Mouse (Mus musculus) CH12.LX (cell line): ENCODE measurements at regions not wholly inside any gene's neighbourhood (a gene's known extent, or its start where the extent isn't known, plus 50 kb on each side); places are given as distances from the start of the nearest gene placed in this dataset.

Experiments
- DNase-seq: peaks from one replicate; pipeline ENCODE4 v3.0.0-alpha.2; 2013; ENCODE audit errors: extremely low read depth
- H3K27ac ChIP-seq: 2 replicates; pipeline ENCODE4 v1.5.1; 2012; ENCODE audit warnings: low read depth, mild to moderate bottlenecking, control low read depth, moderate library complexity; ENCODE audit not compliant: insufficient read depth
- H3K27me3 ChIP-seq: replicated peaks from 2 replicates; pipeline ENCODE3; 2012; ENCODE audit warnings: inconsistent platforms
- H3K36me3 ChIP-seq, 2 experiments: replicated peaks in 1 of 2; 2 replicates each; pipeline versions ENCODE3 to v1.6.1; 2012; ENCODE audit warnings: inconsistent platforms in 1 of 2, low read length in 1 of 2, mild to moderate bottlenecking in 1 of 2, mixed read lengths in 1 of 2, moderate library complexity in 1 of 2; ENCODE audit not compliant: control insufficient read depth in 1 of 2, insufficient read depth in 1 of 2
- H3K4me1 ChIP-seq, 2 experiments: 2 replicates each; pipeline ENCODE4 v1.6.1; 2012; ENCODE audit warnings: inconsistent platforms in 1 of 2, moderate library complexity in 1 of 2; ENCODE audit not compliant: insufficient read depth in 2 of 2, control insufficient read depth in 1 of 2
- H3K4me2 ChIP-seq: 2 replicates; pipeline ENCODE4 v1.6.1; 2012; ENCODE audit warnings: low read depth, mild to moderate bottlenecking, control low read depth; ENCODE audit not compliant: poor library complexity, insufficient read depth, severe bottlenecking
- H3K4me3 ChIP-seq, 3 experiments: fragments of 150-350 bp in 1 of 3; sonication (generic) in 1 of 3; replicated peaks in 1 of 3; 2 replicates each; pipeline versions ENCODE3 to v1.5.1; 2011 to 2012; ENCODE audit warnings: low read depth in 2 of 3, low read length in 2 of 3, mild to moderate bottlenecking in 2 of 3, moderate library complexity in 2 of 3, control low read depth in 1 of 3, improper control_type of control experiment in 1 of 3, inconsistent platforms in 1 of 3, mixed read lengths in 1 of 3; ENCODE audit not compliant: poor library complexity in 1 of 3
- H3K79me2 ChIP-seq: replicated peaks from 2 replicates; pipeline ENCODE4 v1.6.1; 2012; ENCODE audit warnings: mild to moderate bottlenecking, moderate library complexity; ENCODE audit not compliant: control insufficient read depth, poor library complexity, insufficient read depth, severe bottlenecking; ENCODE audit errors: extremely low read depth
- H3K9ac ChIP-seq: 2 replicates; pipeline ENCODE4 v1.6.1; 2012; ENCODE audit warnings: low read depth, mild to moderate bottlenecking, control low read depth, moderate library complexity; ENCODE audit not compliant: insufficient read depth
- H3K9me3 ChIP-seq: replicated peaks from 2 replicates; pipeline ENCODE3; 2012; ENCODE audit warnings: low read length, inconsistent platforms, mixed read lengths
- CTCF ChIP-seq, 2 experiments: IDR thresholded peaks in 1 of 2; conservative IDR thresholded peaks in 1 of 2; 2 replicates each; pipeline ENCODE4 v1.5.1; 2011 to 2012; ENCODE audit warnings: low read depth in 2 of 2, low read length in 2 of 2, improper control_type of control experiment in 1 of 2, inconsistent platforms in 1 of 2, mild to moderate bottlenecking in 1 of 2, moderate library complexity in 1 of 2
- E2F4 ChIP-seq: IDR thresholded peaks from 2 replicates; pipeline ENCODE4 v1.6.1; 2011; ENCODE audit warnings: low read depth, low read length, improper control_type of control experiment; ENCODE audit not compliant: insufficient replicate concordance
- EP300 ChIP-seq: IDR thresholded peaks from 2 replicates; pipeline ENCODE4 v1.6.1; 2011; ENCODE audit warnings: low read length, improper control_type of control experiment
- GABPA ChIP-seq: IDR thresholded peaks from 2 replicates; pipeline ENCODE4 v1.6.1; 2012; ENCODE audit warnings: low read depth, low read length, improper control_type of control experiment, inconsistent platforms; ENCODE audit not compliant: insufficient replicate concordance
- HCFC1 ChIP-seq: IDR thresholded peaks from 2 replicates; pipeline ENCODE4 v1.6.1; 2012; ENCODE audit warnings: low read depth, mild to moderate bottlenecking, inconsistent platforms, low read length, improper control_type of control experiment
- IRF4 ChIP-seq: IDR thresholded peaks from 2 replicates; pipeline ENCODE4 v1.6.1; 2014; ENCODE audit warnings: low read depth, mild to moderate bottlenecking, inconsistent platforms, low read length, improper control_type of control experiment
- JUND ChIP-seq: conservative IDR thresholded peaks from 2 replicates; pipeline ENCODE4 v1.6.1; 2011; ENCODE audit warnings: low read depth, low read length, improper control_type of control experiment
- KAT2A ChIP-seq: IDR thresholded peaks from 2 replicates; pipeline ENCODE4 v1.6.1; 2012; ENCODE audit warnings: low read length, improper control_type of control experiment, inconsistent platforms; ENCODE audit not compliant: insufficient replicate concordance
- MAFK ChIP-seq: IDR thresholded peaks from 2 replicates; pipeline ENCODE4 v1.6.1; 2011; ENCODE audit warnings: low read length, improper control_type of control experiment; ENCODE audit not compliant: insufficient replicate concordance
- MAX ChIP-seq: IDR thresholded peaks from 2 replicates; pipeline ENCODE4 v1.6.1; 2011; ENCODE audit warnings: low read length, improper control_type of control experiment
- MAZ ChIP-seq: IDR thresholded peaks from 2 replicates; pipeline ENCODE4 v1.6.1; 2012; ENCODE audit warnings: low read depth, mild to moderate bottlenecking, inconsistent platforms, low read length, improper control_type of control experiment, moderate library complexity
- MYC ChIP-seq: IDR thresholded peaks from 2 replicates; pipeline ENCODE4 v1.6.1; 2011; ENCODE audit warnings: low read depth, mild to moderate bottlenecking, improper control_type of control experiment, low read length
- NRF1 ChIP-seq: IDR thresholded peaks from 2 replicates; pipeline ENCODE4 v1.6.1; 2014; ENCODE audit warnings: low read depth, mild to moderate bottlenecking, inconsistent platforms, low read length, improper control_type of control experiment, moderate library complexity
- POLR2A ChIP-seq: IDR thresholded peaks from 2 replicates; pipeline ENCODE4 v1.6.1; 2011; ENCODE audit warnings: low read depth, mild to moderate bottlenecking, improper control_type of control experiment, low read length
- RAD21 ChIP-seq: IDR thresholded peaks from 2 replicates; pipeline ENCODE4 v1.6.1; 2011; ENCODE audit warnings: low read depth, mild to moderate bottlenecking, low read length, improper control_type of control experiment, moderate library complexity
- RCOR1 ChIP-seq: conservative IDR thresholded peaks from 2 replicates; pipeline ENCODE4 v1.6.1; 2012; ENCODE audit warnings: low read depth, mild to moderate bottlenecking, inconsistent platforms, low read length, improper control_type of control experiment
- SIN3A ChIP-seq: IDR thresholded peaks from 2 replicates; pipeline ENCODE4 v1.6.1; 2012; ENCODE audit warnings: low read length, improper control_type of control experiment, inconsistent platforms
- SMC3 ChIP-seq: IDR thresholded peaks from 2 replicates; pipeline ENCODE4 v1.6.1; 2011; ENCODE audit warnings: low read depth, low read length, improper control_type of control experiment
- UBTF ChIP-seq: IDR thresholded peaks from 2 replicates; pipeline ENCODE4 v1.6.1; 2012; ENCODE audit warnings: low read depth, mild to moderate bottlenecking, inconsistent platforms, low read length, improper control_type of control experiment, moderate library complexity
- USF1 ChIP-seq: IDR thresholded peaks from 2 replicates; pipeline ENCODE4 v1.6.1; 2014; ENCODE audit warnings: low read depth, mild to moderate bottlenecking, inconsistent platforms, low read length, improper control_type of control experiment
- USF2 ChIP-seq: conservative IDR thresholded peaks from 2 replicates; pipeline ENCODE4 v1.6.1; 2011; ENCODE audit warnings: low read depth, low read length, improper control_type of control experiment
- ZC3H11A ChIP-seq: IDR thresholded peaks from 2 replicates; pipeline ENCODE4 v1.6.1; 2012; ENCODE audit warnings: low read depth, mild to moderate bottlenecking, inconsistent platforms, low read length, improper control_type of control experiment
- ZKSCAN1 ChIP-seq: IDR thresholded peaks from 2 replicates; pipeline ENCODE4 v1.6.1; 2012; ENCODE audit warnings: low read depth, inconsistent platforms, low read length, improper control_type of control experiment, borderline replicate concordance
- dilution Hi-C: fragments of 300-500 bp; cut with MboI; formaldehyde crosslinking; loops from 2 replicates; pipeline ENCODE4 v1.14.3; 2020; ENCODE audit warnings: low sequenced_read_pairs; ENCODE audit not compliant: extremely low pct_unique_long_range_greater_than_20kb, extremely low pct_ligation_motif_present
- in situ Hi-C: fragments of 300-500 bp; cut with MboI; formaldehyde crosslinking; loops from 3 replicates; pipeline ENCODE4 v1.14.3; 2019; ENCODE audit warnings: low sequenced_read_pairs, low pct_ligation_motif_present, low pct_unique_long_range_greater_than_20kb, mixed read lengths

GRCm38 (mm10) chr9:113455577-113455976 is 252.5 kb downstream of the Pdcd6ip start:
- Histone ChIP-seq H3K79me2 (no peaks in the 10 kb centered on the region), H3K9me3 (peaks cover 8% of the 10 kb centered on the region), H3K4me2 (no peak overlapping the region), H3K9ac (no peak overlapping the region), H3K36me3 (no peaks in the 10 kb centered on the region), H3K4me1 (no peaks in the 10 kb centered on the region), H3K27ac (no peak overlapping the region), H3K27me3 (no peaks in the 10 kb centered on the region), H3K4me3 (no peak overlapping the region)
- no peak for DNase-seq
- no peak for TF ChIP-seq MAZ
- TF ChIP-seq MAX: no peak
- no peak for TF ChIP-seq ZKSCAN1
- TF ChIP-seq SIN3A: no peak
- peak in 1 of 2 experiments; percentile 16; a peak in 1 of 4 replicates for TF ChIP-seq CTCF (conservative IDR thresholded peaks at IDR 0.05 in 1 of 2, IDR thresholded peaks at IDR 0.05 in 1 of 2; ENCODE audit: low read depth in 2 of 2, low read length in 2 of 2)
- TF ChIP-seq USF1: no peak
- dilution Hi-C loops: no loop called here
- in situ Hi-C loops: no loop called here

- H3K27ac ChIP-seq: no peak overlapping the region
- no peak overlapping the region for H3K9ac ChIP-seq
- H3K4me2 ChIP-seq: no peak overlapping the region
- in situ Hi-C loops: no loop called here
- H3K4me1 ChIP-seq: no peaks in the 10 kb centered on the region
- TF ChIP-seq IRF4 (no peak), MAZ (no peak), ZC3H11A (no peak), GABPA (no peak), POLR2A (no peak), ZKSCAN1 (no peak)
- TF ChIP-seq, all 38 proteins: peak for 0
- Histone ChIP-seq H3K4me3 (no peak overlapping the region), H3K79me2 (no peaks in the 10 kb centered on the region), H3K27me3 (no peaks in the 10 kb centered on the region), H3K36me3 (no peaks in the 10 kb centered on the region), H3K9me3 (peaks cover 5% of the 10 kb centered on the region)
- dilution Hi-C loops: no loop called here
- no peak for DNase-seq
These were observed 254.8 kb downstream of the Pdcd6ip start for GRCm38 (mm10) chr9:113453231-113453630.

- Histone ChIP-seq H3K79me2 (no peaks in the 10 kb centered on the region), H3K27ac (no peak overlapping the region), H3K27me3 (no peaks in the 10 kb centered on the region), H3K4me2 (no peak overlapping the region), H3K4me3 (peak overlapping the region in 1 of 3 experiments; percentile 26), H3K9me3 (peaks cover 5% of the 10 kb centered on the region), H3K36me3 (no peaks in the 10 kb centered on the region), H3K9ac (no peak overlapping the region), H3K4me1 (peaks cover 0 to 16% of the 10 kb centered on the region in 2 experiments; a peak in 2 of 4 replicates)
- no peak for TF ChIP-seq RCOR1
- TF ChIP-seq SMC3: peak; percentile 23
- TF ChIP-seq USF1: no peak
- TF ChIP-seq UBTF: no peak
- no peak for TF ChIP-seq E2F4
- TF ChIP-seq POLR2A: no peak
- TF ChIP-seq MAFK: no peak
- peak; percentile 54 to 67 for TF ChIP-seq CTCF (conservative IDR thresholded peaks at IDR 0.05 in 1 of 2, IDR thresholded peaks at IDR 0.05 in 1 of 2; ENCODE audit: low read depth in 2 of 2, low read length in 2 of 2)
- TF ChIP-seq IRF4: no peak
- TF ChIP-seq KAT2A: no peak
- TF ChIP-seq MYC: no peak
- TF ChIP-seq JUND: no peak
- no peak for TF ChIP-seq SIN3A
- TF ChIP-seq HCFC1: no peak
- TF ChIP-seq ZKSCAN1: no peak
- TF ChIP-seq NRF1: no peak
- TF ChIP-seq RAD21: peak; percentile 44
- TF ChIP-seq EP300: no peak
- no peak for TF ChIP-seq GABPA
- TF ChIP-seq USF2: no peak
- TF ChIP-seq MAX: no peak
- dilution Hi-C loops: no loop called here
- in situ Hi-C loops: loop anchor here (25.0 kb wide), 2 partner anchors 195 to 1955 kb away; no protein-coding TSS in a partner anchor
- peak; percentile 80 for DNase-seq
These were observed 266.2 kb downstream of the Pdcd6ip start for GRCm38 (mm10) chr9:113441770-113442411.
